8 mouse cellular contexts compared by ENCODE assay signal in the genomic region with DNA sequence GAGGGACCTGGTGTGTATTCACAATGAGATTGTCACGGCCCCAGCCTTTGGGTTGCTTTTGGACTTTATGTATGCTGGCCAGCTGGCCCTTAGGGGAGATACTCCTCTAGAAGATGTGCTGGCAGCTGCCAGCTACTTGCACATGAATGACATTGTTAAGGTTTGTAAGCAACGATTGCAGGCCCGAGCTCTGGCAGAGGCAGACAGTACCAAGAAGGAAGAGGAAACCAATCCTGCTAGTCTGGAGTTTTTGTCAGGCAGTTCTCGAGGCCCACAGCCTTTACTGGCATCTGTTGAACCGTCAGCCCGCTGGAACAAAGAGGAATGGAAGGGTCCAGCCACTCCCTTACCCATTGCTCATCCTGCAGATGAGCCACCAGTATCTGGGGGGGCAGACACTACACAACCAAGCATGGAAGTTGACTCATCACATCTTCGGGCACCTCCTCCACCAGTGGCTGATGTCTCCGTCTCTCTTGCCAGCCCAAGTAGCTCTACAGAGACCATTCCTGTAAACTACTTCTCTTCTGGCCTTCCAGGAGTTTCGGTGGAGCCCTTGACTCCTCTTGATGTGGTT. TPM values are rescaled to one million over a fixed set of nuclear protein-coding genes. Genes with fewer than 3 reads are reported as not detected.
DNase-seq lines count a peak whose midpoint lies in the region; ATAC-seq lines count a peak whose summit lies in the region.

No protein-coding gene starts in this region.

- peaks cover 10% of the 10 kb centered on the region; the same call in 1 of the 2 replicates for H3K36me3 ChIP-seq in liver, embryonic 11.5 days (ENCODE audit: control insufficient read depth, insufficient read depth, low read length)
- H3K36me3 ChIP-seq in embryonic facial prominence, embryonic 15.5 days: peaks cover 37% of the 10 kb centered on the region
- H3K36me3 ChIP-seq in limb, embryonic 11.5 days (ENCODE audit: control insufficient read depth, insufficient read depth, low read length): peaks cover 6% of the 10 kb centered on the region; the same call in 1 of the 2 replicates
- H3K36me3 ChIP-seq in neural tube, embryonic 15.5 days: peaks cover 26% of the 10 kb centered on the region

- ATAC-seq in liver, embryonic 11.5 days (replicated peaks; ENCODE audit: low FRiP score): no peak
- no peak for ATAC-seq in embryonic facial prominence, embryonic 15.5 days (ENCODE audit: insufficient number of reproducible peaks, low FRiP score, low TSS enrichment, low read depth)
- ATAC-seq in limb, embryonic 11.5 days (ENCODE audit: insufficient number of reproducible peaks, low FRiP score, low TSS enrichment, low read depth): no peak
- no peak for ATAC-seq in neural tube, embryonic 15.5 days (ENCODE audit: low FRiP score)

- peak overlapping the region; percentile 66 for H3K4me2 ChIP-seq in liver, embryonic 11.5 days
- peak overlapping the region; percentile 82 for H3K4me2 ChIP-seq in embryonic facial prominence, embryonic 15.5 days (replicated peaks)
- peak overlapping the region; percentile 49 for H3K4me2 ChIP-seq in limb, embryonic 11.5 days (ENCODE audit: low read depth, severe bottlenecking)
- peak overlapping the region; percentile 79 for H3K4me2 ChIP-seq in neural tube, embryonic 15.5 days

- DNase-seq in liver, embryonic 11.5 days (ENCODE audit: low spot score): no peak
- no peak for DNase-seq in liver
- no peak for DNase-seq in limb, embryonic 11.5 days (ENCODE audit: low spot score)
- no peak for DNase-seq in thymus, postnatal 14 days
- DNase-seq in cerebellum, adult 11-12 months: no peak
- DNase-seq in cerebellum, adult 11 months: no peak

- H3K4me3 ChIP-seq in liver, embryonic 11.5 days (ENCODE audit: low read depth, low read length): peak overlapping the region; percentile 59
- H3K4me3 ChIP-seq in embryonic facial prominence, embryonic 15.5 days (replicated peaks): peak overlapping the region; percentile 64
- 0 out of 2 replicates have a peak overlapping the region, but pooled peaks have one; percentile 42 for H3K4me3 ChIP-seq in limb, embryonic 11.5 days (ENCODE audit: low read depth, low read length)
- peak overlapping the region; percentile 63 for H3K4me3 ChIP-seq in neural tube, embryonic 15.5 days (replicated peaks)

- H3K27me3 ChIP-seq in liver, embryonic 11.5 days (replicated peaks; ENCODE audit: control insufficient read depth, insufficient read depth, low read length): no peaks in the 10 kb centered on the region
- H3K27me3 ChIP-seq in embryonic facial prominence, embryonic 15.5 days: no peaks in the 10 kb centered on the region
- no peaks in the 10 kb centered on the region for H3K27me3 ChIP-seq in limb, embryonic 11.5 days (ENCODE audit: control insufficient read depth, insufficient read depth, low read length)
- no peaks in the 10 kb centered on the region for H3K27me3 ChIP-seq in neural tube, embryonic 15.5 days (replicated peaks)

- H3K9me3 ChIP-seq in liver, embryonic 11.5 days (ENCODE audit: control insufficient read depth, low read length): no peaks in the 10 kb centered on the region
- H3K9me3 ChIP-seq in embryonic facial prominence, embryonic 15.5 days (replicated peaks): no peaks in the 10 kb centered on the region
- no peaks in the 10 kb centered on the region for H3K9me3 ChIP-seq in limb, embryonic 11.5 days (ENCODE audit: control insufficient read depth, low read length)
- H3K9me3 ChIP-seq in neural tube, embryonic 15.5 days (replicated peaks): no peaks in the 10 kb centered on the region

- WGBS in liver, embryonic 11.5 days: 76% methylated on average over 9 of the region's 9 CpGs
- WGBS in embryonic facial prominence, embryonic 15.5 days: 88% methylated on average over 9 of the region's 9 CpGs
- 92% methylated on average over 9 of the region's 9 CpGs for WGBS in limb, embryonic 11.5 days
- 92% methylated on average over 9 of the region's 9 CpGs for WGBS in neural tube, embryonic 15.5 days

- peaks cover 18% of the 10 kb centered on the region for H3K4me1 ChIP-seq in liver, embryonic 11.5 days (replicated peaks; ENCODE audit: control insufficient read depth, insufficient read depth, low read length)
- H3K4me1 ChIP-seq in embryonic facial prominence, embryonic 15.5 days: peaks cover 12% of the 10 kb centered on the region
- H3K4me1 ChIP-seq in limb, embryonic 11.5 days (ENCODE audit: control insufficient read depth, insufficient read depth, low read length): 0 out of 2 replicates have a peak, but pooled peaks cover 4% of the 10 kb centered on the region
- H3K4me1 ChIP-seq in neural tube, embryonic 15.5 days: peaks cover 35% of the 10 kb centered on the region

- H3K9ac ChIP-seq in liver, embryonic 11.5 days (ENCODE audit: low read depth, low read length): peak overlapping the region; percentile 44
- no peak overlapping the region for H3K9ac ChIP-seq in embryonic facial prominence, embryonic 15.5 days
- H3K9ac ChIP-seq in limb, embryonic 11.5 days (ENCODE audit: low read length): no peak overlapping the region
- H3K9ac ChIP-seq in neural tube, embryonic 15.5 days (replicated peaks): no peak overlapping the region

- H3K27ac ChIP-seq in liver, embryonic 11.5 days (ENCODE audit: low read depth, low read length): peak overlapping the region; percentile 56
- peak overlapping the region; percentile 93; the same call in 1 of the 2 replicates for H3K27ac ChIP-seq in embryonic facial prominence, embryonic 15.5 days (replicated peaks)
- no peak overlapping the region for H3K27ac ChIP-seq in limb, embryonic 11.5 days (replicated peaks; ENCODE audit: low read depth, low read length)
- peak overlapping the region; percentile 92; the same call in 1 of the 2 replicates for H3K27ac ChIP-seq in neural tube, embryonic 15.5 days (replicated peaks)

RNA-seq across cellular contexts. Expression of gene Zbtb3, which starts 0.9 kb away (rescaled TPM):
- 3.2 and 4.1 TPM in 2 replicates for polyA plus RNA-seq in liver, embryonic 11.5 days (2014; fragmentation: Nextera tagmentation; extraction: Ambion mirVana)
- polyA plus RNA-seq in embryonic facial prominence, embryonic 15.5 days (2015; fragmentation: Nextera tagmentation; extraction: Ambion mirVana): 5.6 and 5.9 TPM in 2 replicates
- 4.8 and 5.0 TPM in 2 replicates for polyA plus RNA-seq in limb, embryonic 11.5 days (2014; fragmentation: Nextera tagmentation; extraction: Ambion mirVana)
- polyA plus RNA-seq in neural tube, embryonic 15.5 days (2015; fragmentation: Nextera tagmentation; extraction: Ambion mirVana): 6.5 TPM in 2 replicates

RNA-seq across cellular contexts. Expression of gene Polr2g, which starts 4.9 kb away (rescaled TPM):
- 152 and 159 TPM in 2 replicates for polyA plus RNA-seq in liver, embryonic 11.5 days (2014; fragmentation: Nextera tagmentation; extraction: Ambion mirVana)
- polyA plus RNA-seq in embryonic facial prominence, embryonic 15.5 days (2015; fragmentation: Nextera tagmentation; extraction: Ambion mirVana): 153 and 160 TPM in 2 replicates
- 197 and 206 TPM in 2 replicates for polyA plus RNA-seq in limb, embryonic 11.5 days (2014; fragmentation: Nextera tagmentation; extraction: Ambion mirVana)
- polyA plus RNA-seq in neural tube, embryonic 15.5 days (2015; fragmentation: Nextera tagmentation; extraction: Ambion mirVana): 143 and 147 TPM in 2 replicates

RNA-seq across cellular contexts. Expression of gene Ttc9c, which starts 15.8 kb away (rescaled TPM):
- 43.8 and 46.8 TPM in 2 replicates for polyA plus RNA-seq in liver, embryonic 11.5 days (2014; fragmentation: Nextera tagmentation; extraction: Ambion mirVana)
- polyA plus RNA-seq in embryonic facial prominence, embryonic 15.5 days (2015; fragmentation: Nextera tagmentation; extraction: Ambion mirVana): 53.0 and 58.4 TPM in 2 replicates
- polyA plus RNA-seq in limb, embryonic 11.5 days (2014; fragmentation: Nextera tagmentation; extraction: Ambion mirVana): 63.3 and 67.1 TPM in 2 replicates
- 54.2 and 57.3 TPM in 2 replicates for polyA plus RNA-seq in neural tube, embryonic 15.5 days (2015; fragmentation: Nextera tagmentation; extraction: Ambion mirVana)

RNA-seq across cellular contexts. Expression of gene Hnrnpul2, which starts 16.5 kb away (rescaled TPM):
- polyA plus RNA-seq in liver, embryonic 11.5 days (2014; fragmentation: Nextera tagmentation; extraction: Ambion mirVana): 5.5 and 6.4 TPM in 2 replicates
- 6.0 and 7.1 TPM in 2 replicates for polyA plus RNA-seq in embryonic facial prominence, embryonic 15.5 days (2015; fragmentation: Nextera tagmentation; extraction: Ambion mirVana)
- polyA plus RNA-seq in limb, embryonic 11.5 days (2014; fragmentation: Nextera tagmentation; extraction: Ambion mirVana): 6.9 and 8.0 TPM in 2 replicates
- polyA plus RNA-seq in neural tube, embryonic 15.5 days (2015; fragmentation: Nextera tagmentation; extraction: Ambion mirVana): 5.1 and 5.9 TPM in 2 replicates

RNA-seq across cellular contexts. Expression of gene Taf6l, which starts 17.1 kb away (rescaled TPM):
- polyA plus RNA-seq in liver, embryonic 11.5 days (2014; fragmentation: Nextera tagmentation; extraction: Ambion mirVana): 25.9 TPM in 2 replicates
- polyA plus RNA-seq in embryonic facial prominence, embryonic 15.5 days (2015; fragmentation: Nextera tagmentation; extraction: Ambion mirVana): 27.3 and 30.0 TPM in 2 replicates
- polyA plus RNA-seq in limb, embryonic 11.5 days (2014; fragmentation: Nextera tagmentation; extraction: Ambion mirVana): 22.5 and 23.0 TPM in 2 replicates
- polyA plus RNA-seq in neural tube, embryonic 15.5 days (2015; fragmentation: Nextera tagmentation; extraction: Ambion mirVana): 28.5 and 29.4 TPM in 2 replicates
